Mouse (Mus musculus): ENCODE data around the gene Mdga1.

The Mdga1 gene

DNA sequence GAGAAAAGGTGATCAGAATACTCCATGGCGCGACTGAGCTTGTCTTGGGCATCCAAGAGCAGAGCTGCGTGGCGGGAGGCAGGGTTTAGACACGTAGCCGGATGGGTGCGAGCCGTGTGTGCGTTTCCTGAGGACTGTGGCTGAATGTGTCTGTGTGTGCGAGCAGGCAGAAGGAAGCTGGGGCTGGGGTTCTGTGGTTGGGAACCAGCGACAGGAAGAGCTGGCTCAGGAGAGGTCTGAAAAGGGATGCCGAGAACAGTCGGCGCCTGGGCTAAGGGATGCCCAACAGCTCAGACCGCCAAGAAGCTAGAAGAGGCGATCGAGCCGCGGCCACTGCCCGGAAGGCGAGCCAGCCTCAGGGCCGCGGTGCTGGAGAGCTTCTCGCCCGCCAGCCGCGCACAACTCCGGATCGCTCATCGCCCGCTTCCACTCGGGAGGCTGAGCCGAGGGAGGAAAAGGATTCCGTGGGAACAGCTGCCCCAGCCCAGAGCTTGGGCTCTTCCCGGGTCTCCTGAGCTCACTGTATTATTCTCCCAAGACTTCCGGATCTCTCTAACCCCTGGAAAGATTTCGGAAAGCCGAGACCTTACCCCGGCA is 83.1 kb downstream of the Mdga1 start:
- no peak for DNase-seq (ENCODE audit: low read depth, low spot score)

GRCm38 (mm10) chr17:29886061-29886460 is 83.8 kb downstream of the Mdga1 start:
- no peak for DNase-seq (ENCODE audit: low read depth, low spot score)

DNA sequence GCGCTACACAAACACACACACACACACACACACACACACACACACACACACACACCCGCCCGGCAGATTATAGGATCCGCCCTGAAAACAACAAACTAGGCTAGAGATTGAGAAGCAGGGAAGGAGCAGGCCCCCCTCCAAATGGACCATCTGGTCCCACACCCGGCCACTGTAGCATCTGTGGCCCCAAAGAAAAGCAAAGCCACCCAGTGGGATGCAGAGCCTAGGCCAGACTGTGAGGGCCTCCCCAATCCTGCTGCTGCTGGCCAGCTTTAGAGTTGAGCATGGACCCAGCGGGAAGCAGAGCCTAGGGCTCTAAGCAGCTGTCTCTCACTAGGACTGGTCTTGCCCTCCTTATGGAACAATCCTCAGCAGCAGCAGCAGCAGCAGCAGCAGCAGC is 85.3 kb downstream of the Mdga1 start:
- no peak for DNase-seq (ENCODE audit: low read depth, low spot score)

GRCm38 (mm10) chr17:29883351-29883750 is 86.5 kb downstream of the Mdga1 start:
- DNase-seq (ENCODE audit: low read depth, low spot score), result no peak

DNA sequence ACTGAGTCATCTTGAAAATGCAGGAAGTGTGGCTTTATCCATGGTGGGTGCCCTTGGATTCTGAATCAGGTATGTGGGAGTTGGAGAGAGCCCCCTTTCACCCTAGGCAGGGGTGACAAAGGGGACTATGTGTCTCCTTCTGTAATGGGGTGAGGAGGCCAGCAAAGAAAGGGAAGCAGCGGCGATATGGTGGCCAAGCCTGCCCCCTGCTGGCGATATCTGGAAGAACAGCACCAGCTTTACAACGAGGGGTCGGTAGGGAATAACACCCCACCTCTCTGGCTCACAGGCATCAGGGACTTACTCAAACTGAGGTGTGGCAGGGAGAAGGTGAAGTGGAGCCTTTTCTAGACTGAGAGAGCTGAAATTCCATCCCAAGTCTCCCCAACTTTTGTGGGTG is 87.0 kb downstream of the Mdga1 start:
- no peak for DNase-seq (ENCODE audit: low read depth, low spot score)

DNA sequence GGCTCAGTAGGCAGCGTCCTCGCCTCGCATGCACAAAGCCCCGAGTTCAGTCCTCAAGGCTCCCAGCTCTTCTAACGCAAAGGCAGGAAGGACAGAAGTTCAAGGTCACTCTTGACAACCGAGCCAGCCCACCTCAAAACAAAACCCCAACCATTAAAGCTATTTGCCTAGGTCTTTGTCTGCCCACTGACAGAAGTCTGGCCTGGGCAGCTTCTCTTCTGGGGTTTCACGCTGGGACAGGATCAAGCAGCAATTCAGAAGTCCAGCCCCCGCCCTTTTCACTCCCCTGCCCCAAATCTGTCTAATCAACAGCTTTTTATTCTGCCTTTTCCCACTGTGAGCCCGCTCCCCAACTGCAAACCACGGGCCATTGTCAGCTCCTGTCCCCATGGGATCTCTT is 89.6 kb downstream of the Mdga1 start:
- no peak for DNase-seq (ENCODE audit: low read depth, low spot score)

DNA sequence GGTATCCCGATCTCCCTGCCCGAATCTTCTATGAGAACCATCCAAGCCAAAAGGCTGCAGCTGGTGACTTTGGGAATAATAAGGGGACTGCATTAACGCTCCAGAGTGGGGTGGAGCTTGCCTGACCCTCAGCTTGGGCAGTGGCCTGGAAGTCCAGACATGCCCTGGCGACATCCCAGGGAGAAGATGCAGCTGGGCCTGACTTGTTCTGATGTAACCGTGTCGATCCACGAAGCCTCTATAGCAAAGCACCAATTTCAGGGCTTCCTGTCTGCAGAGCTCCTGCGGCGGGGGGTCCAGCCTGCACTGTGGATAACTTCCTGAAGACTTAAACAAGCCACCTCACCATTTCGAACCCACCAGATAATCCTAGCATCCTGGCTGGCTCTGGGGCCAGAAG is 90.9 kb downstream of the Mdga1 start:
- DNase-seq (ENCODE audit: low read depth, low spot score), result no peak

- no peak for DNase-seq (ENCODE audit: low read depth, low spot score)
Measured at GRCm38 (mm10) chr17:29874082-29874679, 95.7 kb downstream of the Mdga1 start.

GRCm38 (mm10) chr17:29873580-29874015 is 96.3 kb downstream of the Mdga1 start:
- no peak for DNase-seq (ENCODE audit: low read depth, low spot score)

DNA sequence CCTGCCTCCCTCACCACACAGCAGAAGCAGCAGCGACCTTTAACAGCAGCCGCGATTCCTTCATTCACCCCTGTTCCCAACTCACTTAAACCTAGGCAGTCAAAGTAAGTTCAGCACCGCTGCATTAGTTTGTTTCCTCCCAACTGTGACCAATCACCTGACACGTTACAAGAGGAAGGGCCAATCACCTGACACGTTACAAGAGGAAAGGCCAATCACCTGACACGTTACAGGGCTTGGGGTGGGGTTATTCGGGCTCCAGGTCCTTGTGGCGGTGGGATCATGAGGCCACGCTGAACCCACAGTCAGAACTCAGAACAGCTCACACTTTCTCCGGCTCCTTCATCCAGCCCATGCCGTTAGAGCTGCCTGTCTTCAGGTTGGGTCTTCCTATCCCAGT is 99.6 kb downstream of the Mdga1 start:
- no peak for DNase-seq (ENCODE audit: low read depth, low spot score)

GRCm38 (mm10) chr17:29865914-29866313 is 104.0 kb downstream of the Mdga1 start:
- DNase-seq (ENCODE audit: low read depth, low spot score), result no peak

GRCm38 (mm10) chr17:29864440-29864839 is 105.4 kb downstream of the Mdga1 start:
- DNase-seq (ENCODE audit: low read depth, low spot score), result no peak

- DNase-seq (ENCODE audit: low read depth, low spot score), result no peak
Measured at GRCm38 (mm10) chr17:29859788-29860283, 110.1 kb downstream of the Mdga1 start.

DNA sequence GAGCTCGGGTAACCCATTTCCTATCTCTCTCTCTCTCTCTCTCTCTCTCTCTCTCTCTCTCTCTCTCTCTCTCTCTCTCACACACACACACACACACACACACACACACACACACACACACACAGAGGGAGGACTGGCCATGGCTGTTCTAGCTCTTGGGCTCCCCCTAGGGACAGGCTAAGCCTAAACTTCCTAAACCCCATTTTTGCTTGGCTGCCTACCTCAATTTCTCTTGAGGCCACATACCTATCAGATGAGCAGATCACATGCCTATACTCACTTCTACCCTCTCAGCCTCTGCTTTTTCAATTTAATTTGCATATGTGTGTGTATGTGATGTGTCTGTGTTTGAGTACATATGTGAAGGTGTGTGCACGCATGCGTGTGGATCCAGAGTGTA is 111.1 kb downstream of the Mdga1 start:
- DNase-seq (ENCODE audit: low read depth, low spot score), result no peak

GRCm38 (mm10) chr17:29855702-29856580 is 113.9 kb downstream of the Mdga1 start:
- DNase-seq (ENCODE audit: low read depth, low spot score), result no peak

GRCm38 (mm10) chr17:29854835-29855234 is 115.1 kb downstream of the Mdga1 start:
- DNase-seq (ENCODE audit: low read depth, low spot score), result no peak

- DNase-seq (ENCODE audit: low read depth, low spot score), result no peak
Measured at GRCm38 (mm10) chr17:29854388-29854787, 115.5 kb downstream of the Mdga1 start.

GRCm38 (mm10) chr17:29852846-29853486 is 116.9 kb downstream of the Mdga1 start:
- no peak for DNase-seq (ENCODE audit: low read depth, low spot score)

GRCm38 (mm10) chr17:29849436-29849797 is 120.5 kb downstream of the Mdga1 start:
- DNase-seq (ENCODE audit: low read depth, low spot score), result no peak

GRCm38 (mm10) chr17:29848793-29849435 is 121.0 kb downstream of the Mdga1 start:
- DNase-seq (ENCODE audit: low read depth, low spot score), result peak; percentile 37

DNA sequence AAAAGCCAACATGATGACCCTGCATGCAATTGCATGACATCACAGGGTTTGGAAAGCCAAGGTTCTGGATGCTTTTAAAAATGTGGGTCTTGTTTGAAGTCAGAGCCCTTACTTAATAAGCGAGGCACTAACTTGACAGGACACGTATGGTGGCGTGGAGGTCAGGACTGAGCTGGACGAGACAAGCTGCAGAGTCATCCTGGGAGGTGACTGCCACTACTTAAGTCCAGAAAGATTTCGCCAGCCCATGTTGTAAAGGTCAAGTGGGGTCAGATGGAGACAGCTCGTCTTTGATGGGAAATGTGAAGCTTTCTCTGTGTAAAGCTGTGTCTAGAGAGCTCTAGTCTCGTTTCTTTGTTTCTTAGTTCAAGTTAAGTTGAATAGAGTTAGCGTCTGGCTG is 122.6 kb downstream of the Mdga1 start:
- DNase-seq (ENCODE audit: low read depth, low spot score), result no peak

GRCm38 (mm10) chr17:29846284-29846683 is 123.6 kb downstream of the Mdga1 start:
- DNase-seq (ENCODE audit: low read depth, low spot score), result no peak

Data from retina, adult 2 months (tissue).